ENCODE assay signal across 9 mouse cellular contexts in genomic region chr19:4398630-4398948, GRCm38 (mm10). TPM values are rescaled to one million over a fixed set of nuclear protein-coding genes. Genes with fewer than 3 reads are reported as not detected.
DNase-seq lines count a peak whose midpoint lies in the region; ATAC-seq lines count a peak whose summit lies in the region.
"Had no signal": no experiment of that assay in that cellular context is flagged by ENCODE, and none has a peak within 500 bp of the region (broad histone marks: within the 10 kb centered on the region; RNA-seq: fewer than 3 reads in every experiment).

No protein-coding gene starts in this region.

- no peak for ATAC-seq in kidney, embryonic 16.5 days (ENCODE audit: low FRiP score, low TSS enrichment)
- no peak for ATAC-seq in embryonic facial prominence, embryonic 13.5 days (ENCODE audit: insufficient number of reproducible peaks, insufficient read depth, low FRiP score, low TSS enrichment, low read depth)
- no peak for ATAC-seq in intestine, embryonic 14.5 days (replicated peaks; ENCODE audit: low FRiP score, low TSS enrichment, low read depth)
- no peak for ATAC-seq in neural tube, embryonic 12.5 days (ENCODE audit: low FRiP score, low read depth)

- no peaks in the 10 kb centered on the region for H3K27me3 ChIP-seq in kidney, embryonic 16.5 days (ENCODE audit: insufficient read depth, low read length)
- H3K27me3 ChIP-seq in embryonic facial prominence, embryonic 13.5 days: no peaks in the 10 kb centered on the region
- H3K27me3 ChIP-seq in intestine, embryonic 14.5 days (replicated peaks; ENCODE audit: control insufficient read depth, insufficient read depth, low read length): no peaks in the 10 kb centered on the region
- H3K27me3 ChIP-seq in neural tube, embryonic 12.5 days (replicated peaks): no peaks in the 10 kb centered on the region

- no peaks in the 10 kb centered on the region for H3K36me3 ChIP-seq in kidney, embryonic 16.5 days (ENCODE audit: insufficient read depth, low read length)
- no peaks in the 10 kb centered on the region for H3K36me3 ChIP-seq in embryonic facial prominence, embryonic 13.5 days
- peaks cover 2% of the 10 kb centered on the region; the same call in 1 of the 2 replicates for H3K36me3 ChIP-seq in intestine, embryonic 14.5 days (ENCODE audit: control insufficient read depth, insufficient read depth, low read length)
- no peaks in the 10 kb centered on the region for H3K36me3 ChIP-seq in neural tube, embryonic 12.5 days

- WGBS in kidney, embryonic 16.5 days: 43% methylated on average over 8 of the region's 8 CpGs
- WGBS in embryonic facial prominence, embryonic 13.5 days: 29% methylated on average over 8 of the region's 8 CpGs
- WGBS in intestine, embryonic 14.5 days: 35% methylated on average over 8 of the region's 8 CpGs
- WGBS in neural tube, embryonic 12.5 days: 32% methylated on average over 8 of the region's 8 CpGs

- H3K9me3 ChIP-seq in kidney, embryonic 16.5 days (ENCODE audit: low read length): no peaks in the 10 kb centered on the region
- no peaks in the 10 kb centered on the region for H3K9me3 ChIP-seq in embryonic facial prominence, embryonic 13.5 days
- no peaks in the 10 kb centered on the region for H3K9me3 ChIP-seq in intestine, embryonic 14.5 days (ENCODE audit: control insufficient read depth, low read length)
- H3K9me3 ChIP-seq in neural tube, embryonic 12.5 days: no peaks in the 10 kb centered on the region

- H3K4me2 ChIP-seq in kidney, embryonic 16.5 days (replicated peaks; ENCODE audit: low read depth, low read length): peak overlapping the region; percentile 87
- H3K4me2 ChIP-seq in embryonic facial prominence, embryonic 13.5 days: peak overlapping the region; percentile 85
- H3K4me2 ChIP-seq in intestine, embryonic 14.5 days (ENCODE audit: low read length): peak overlapping the region; percentile 89
- peak overlapping the region; percentile 94 for H3K4me2 ChIP-seq in neural tube, embryonic 12.5 days (replicated peaks)

- H3K4me3 ChIP-seq in kidney, embryonic 16.5 days (ENCODE audit: low read length): peak overlapping the region; percentile 98
- peak overlapping the region; percentile 99 for H3K4me3 ChIP-seq in embryonic facial prominence, embryonic 13.5 days
- peak overlapping the region; percentile 78 for H3K4me3 ChIP-seq in intestine, embryonic 14.5 days (ENCODE audit: low read depth, low read length)
- H3K4me3 ChIP-seq in neural tube, embryonic 12.5 days: peak overlapping the region; percentile 99

- peak overlapping the region; percentile 83 for H3K27ac ChIP-seq in kidney, embryonic 16.5 days (ENCODE audit: low read length)
- H3K27ac ChIP-seq in embryonic facial prominence, embryonic 13.5 days: peak overlapping the region; percentile 91
- peak overlapping the region; percentile 22 for H3K27ac ChIP-seq in intestine, embryonic 14.5 days (ENCODE audit: low read depth)
- no peak overlapping the region for H3K27ac ChIP-seq in neural tube, embryonic 12.5 days

- peaks cover 17% of the 10 kb centered on the region for H3K4me1 ChIP-seq in kidney, embryonic 16.5 days (ENCODE audit: insufficient read depth, low read length)
- peaks cover 18% of the 10 kb centered on the region for H3K4me1 ChIP-seq in embryonic facial prominence, embryonic 13.5 days
- H3K4me1 ChIP-seq in intestine, embryonic 14.5 days (replicated peaks; ENCODE audit: control insufficient read depth, insufficient read depth, low read length): peaks cover 5% of the 10 kb centered on the region
- H3K4me1 ChIP-seq in neural tube, embryonic 12.5 days: peaks cover 17% of the 10 kb centered on the region

- H3K9ac ChIP-seq in kidney, embryonic 16.5 days (replicated peaks; ENCODE audit: low read length): peak overlapping the region; percentile 82
- peak overlapping the region; percentile 89 for H3K9ac ChIP-seq in embryonic facial prominence, embryonic 13.5 days
- peak overlapping the region; percentile 78 for H3K9ac ChIP-seq in intestine, embryonic 14.5 days (ENCODE audit: low read length)
- peak overlapping the region; percentile 79; the same call in 1 of the 2 replicates for H3K9ac ChIP-seq in neural tube, embryonic 12.5 days

- DNase-seq in kidney, postnatal 4 days: no peak
- DNase-seq in intestine, embryonic 14.5 days (ENCODE audit: low spot score): no peak
- DNase-seq in spleen, adult 12 weeks (ENCODE audit: low spot score): no peak
- DNase-seq in layer of hippocampus, postnatal 10 days (ENCODE audit: low spot score in 2 of 2): no peak
- DNase-seq in right cerebral cortex, postnatal 14 days: no peak

RNA-seq across cellular contexts. Expression of gene Kdm2a, which starts 0.5 kb away (rescaled TPM):
- 47.5 and 56.2 TPM in 2 replicates for polyA plus RNA-seq in kidney, embryonic 16.5 days (2015; fragmentation: Nextera tagmentation; extraction: Ambion mirVana)
- 53.6 and 59.4 TPM in 2 replicates for polyA plus RNA-seq in embryonic facial prominence, embryonic 13.5 days (2015; fragmentation: Nextera tagmentation; extraction: Ambion mirVana)
- 51.7 and 56.7 TPM in 2 replicates for polyA plus RNA-seq in intestine, embryonic 14.5 days (2014; fragmentation: Nextera tagmentation; extraction: Ambion mirVana)
- polyA plus RNA-seq in neural tube, embryonic 12.5 days (2016; fragmentation: Nextera tagmentation; extraction: Ambion mirVana): 49.6 and 51.7 TPM in 2 replicates
- 10 to 100 TPM; 70.1 to 71.5 TPM for total RNA-seq in layer of hippocampus, postnatal 10 days (2021)

RNA-seq across cellular contexts. Expression of gene Rhod, which starts 40.6 kb away (rescaled TPM):
- polyA plus RNA-seq in kidney, embryonic 16.5 days (2015; fragmentation: Nextera tagmentation; extraction: Ambion mirVana): 46.3 and 57.9 TPM in 2 replicates
- polyA plus RNA-seq in embryonic facial prominence, embryonic 13.5 days (2015; fragmentation: Nextera tagmentation; extraction: Ambion mirVana): 39.2 and 42.7 TPM in 2 replicates
- 22.1 and 30.9 TPM in 2 replicates for polyA plus RNA-seq in intestine, embryonic 14.5 days (2014; fragmentation: Nextera tagmentation; extraction: Ambion mirVana)
- polyA plus RNA-seq in neural tube, embryonic 12.5 days (2016; fragmentation: Nextera tagmentation; extraction: Ambion mirVana): 10.3 and 11.6 TPM in 2 replicates
- 1 to 10 TPM; 2.2 to 2.3 TPM for total RNA-seq in layer of hippocampus, postnatal 10 days (2021)
- total RNA-seq: megakaryocyte-erythroid progenitor cell, adult 5-6 weeks had no signal
